Mouse (Mus musculus): Measurements from ENCODE around the gene Lpcat3. TPM values are rescaled to one million over a fixed set of nuclear protein-coding genes. Genes with fewer than 3 reads are reported as not detected.

Lpcat3 gene
- polyA plus RNA-seq, 1 experiment: 211 TPM

DNA sequence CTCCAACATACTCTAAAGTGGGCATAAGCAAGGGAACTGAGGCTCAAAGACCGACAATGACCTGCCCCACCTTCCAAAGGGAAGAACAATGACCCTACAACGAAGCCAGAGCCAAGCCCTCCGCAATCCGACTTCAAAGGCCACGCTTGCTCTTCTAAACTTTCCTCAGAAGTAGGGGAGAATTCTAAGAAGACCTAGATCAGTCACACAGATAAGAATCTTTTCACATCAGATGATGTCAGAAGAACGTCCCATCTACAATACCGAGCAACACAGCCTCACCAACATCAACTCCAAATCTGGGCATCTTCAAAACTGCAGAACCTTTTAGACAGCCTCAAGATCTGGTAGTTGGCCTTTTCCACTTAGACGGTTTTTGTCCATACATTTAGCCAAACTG lies 87.6 kb downstream of the Lpcat3 start:
- DNase-seq (ENCODE audit: low read depth, low spot score): no peak
- WGBS: 75% methylated on average over 8 of the region's 8 CpGs

DNA sequence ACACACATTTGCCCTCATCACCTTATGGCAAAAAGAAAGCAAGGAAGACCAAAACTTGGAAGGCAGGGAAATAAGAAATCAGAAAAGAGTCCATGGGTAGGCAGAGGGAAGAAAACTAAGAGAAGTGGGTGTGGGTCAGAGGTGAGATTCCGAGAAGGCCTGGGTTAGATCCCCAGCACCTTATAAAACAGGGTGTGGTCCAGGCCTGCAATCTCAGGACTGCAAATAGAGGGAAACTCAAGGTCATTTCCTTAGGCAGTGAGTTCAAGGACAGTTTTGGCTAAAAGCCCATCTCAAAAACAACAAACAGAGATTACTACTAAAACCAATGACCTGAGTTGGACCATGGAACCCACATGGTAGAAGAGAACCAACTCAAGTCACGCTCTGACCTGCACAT lies 91.0 kb downstream of the Lpcat3 start:
- DNase-seq (ENCODE audit: low read depth, low spot score): no peak
- WGBS: 36% methylated on average over 2 of the region's 2 CpGs

Other genes with a start within 250 kb of the Lpcat3 start
- 24.9 and 36.9 TPM in 2 replicates for gene Pex5, start 248.0 kb upstream of the Lpcat3 start, polyA plus RNA-seq (2012; rRNA removed)
- 0.90 and 1.6 TPM in 2 replicates for gene Clstn3, start 198.2 kb upstream of the Lpcat3 start, polyA plus RNA-seq (2012; rRNA removed)
- gene C1rl, start 169.9 kb upstream of the Lpcat3 start, polyA plus RNA-seq (2012; rRNA removed): 1.2 and 1.7 TPM in 2 replicates
- 19.0 and 24.3 TPM in 2 replicates for gene C1ra, start 150.6 kb upstream of the Lpcat3 start, polyA plus RNA-seq (2012; rRNA removed)
- 31.4 and 47.1 TPM in 2 replicates for gene C1s1, start 120.7 kb upstream of the Lpcat3 start, polyA plus RNA-seq (2012; rRNA removed)
- gene C1rb, start 92.7 kb upstream of the Lpcat3 start, polyA plus RNA-seq (2012; rRNA removed): 0.04 TPM in 1 of 2 replicates, not detected in the other
- gene C1s2, start 26.9 kb upstream of the Lpcat3 start, polyA plus RNA-seq (2012; rRNA removed): 0.02 and 0.18 TPM in 2 replicates
- gene Emg1, start 49.2 kb downstream of the Lpcat3 start, polyA plus RNA-seq (2012; rRNA removed): 90.6 and 107 TPM in 2 replicates
- 215 and 267 TPM in 2 replicates for gene Phb2, start 49.3 kb downstream of the Lpcat3 start, polyA plus RNA-seq (2012; rRNA removed)
- gene Ptpn6, start 75.7 kb downstream of the Lpcat3 start, polyA plus RNA-seq (2012; rRNA removed): 35.0 and 38.7 TPM in 2 replicates
- 156 TPM in 2 replicates for gene Grcc10, start 78.3 kb downstream of the Lpcat3 start, polyA plus RNA-seq (2012; rRNA removed)
- gene Gm45234, start 93.0 kb downstream of the Lpcat3 start, polyA plus RNA-seq (2012; rRNA removed): not detected in 2 replicates
- gene Atn1, start 93.5 kb downstream of the Lpcat3 start, polyA plus RNA-seq (2012; rRNA removed): 31.9 and 33.6 TPM in 2 replicates
- 3.2 and 4.2 TPM in 2 replicates for gene Eno2, start 106.6 kb downstream of the Lpcat3 start, polyA plus RNA-seq (2012; rRNA removed)
- 0.47 and 1.1 TPM in 2 replicates for gene Lrrc23, start 116.7 kb downstream of the Lpcat3 start, polyA plus RNA-seq (2012; rRNA removed)
- 23.9 and 28.5 TPM in 2 replicates for gene Spsb2, start 145.6 kb downstream of the Lpcat3 start, polyA plus RNA-seq (2012; rRNA removed)
- 671 and 859 TPM in 2 replicates for gene Tpi1, start 151.3 kb downstream of the Lpcat3 start, polyA plus RNA-seq (2012; rRNA removed)
- 58.3 and 64.0 TPM in 2 replicates for gene Usp5, start 166.5 kb downstream of the Lpcat3 start, polyA plus RNA-seq (2012; rRNA removed)
- gene Cdca3, start 166.5 kb downstream of the Lpcat3 start, polyA plus RNA-seq (2012; rRNA removed): 120 and 146 TPM in 2 replicates
- 0.11 and 0.12 TPM in 2 replicates for gene Gnb3, start 177.2 kb downstream of the Lpcat3 start, polyA plus RNA-seq (2012; rRNA removed)
- 8.3 and 10.5 TPM in 2 replicates for gene P3h3, start 194.7 kb downstream of the Lpcat3 start, polyA plus RNA-seq (2012; rRNA removed)
- 1.1 and 1.7 TPM in 2 replicates for gene Gpr162, start 201.0 kb downstream of the Lpcat3 start, polyA plus RNA-seq (2012; rRNA removed)
- gene Cd4, start 225.2 kb downstream of the Lpcat3 start, polyA plus RNA-seq (2012; rRNA removed): 6.7 and 7.9 TPM in 2 replicates
- gene Lag3, start 248.7 kb downstream of the Lpcat3 start, polyA plus RNA-seq (2012; rRNA removed): 3.8 and 4.7 TPM in 2 replicates

Data from large intestine, adult 2 months (tissue).